Mouse (Mus musculus) mouse embryonic stem cell (cell line): ENCODE measurements around the gene Trim26.

Source experiments
- in situ Hi-C, 2 experiments: fragments of 300-500 bp; cut with MboI; formaldehyde crosslinking; loops; 1 replicate in 1 of 2; 3 replicates in 1 of 2; pipeline ENCODE4 v1.14.3; 2019 to 2020; ENCODE audit warnings: low sequenced_read_pairs in 2 of 2, low pct_unique_long_range_greater_than_20kb in 1 of 2, mixed read lengths in 1 of 2; ENCODE audit not compliant: unreplicated experiment in 1 of 2

Trim26 gene

GRCm38 (mm10) chr17:36891496-36891895 is 54.6 kb downstream of the Trim26 start:
- in situ Hi-C loops: loop anchor here (5.0 kb wide), 1 partner anchor 311 kb away; the partner anchor contains the start of gene Olfr94 (in 2 of the 2)

- in situ Hi-C loops: loop anchor here (5.0 kb wide), 1 partner anchor 310 kb away; the partner anchor contains the start of gene Olfr94 (in 2 of the 2)
These were observed 55.4 kb downstream of the Trim26 start for GRCm38 (mm10) chr17:36892362-36892761.

- in situ Hi-C loops: loop anchor here (5.0 kb wide), 1 partner anchor 309 kb away; the partner anchor contains the start of gene Olfr94 (in 2 of the 2)
These were observed 56.5 kb downstream of the Trim26 start for GRCm38 (mm10) chr17:36893387-36893786.

GRCm38 (mm10) chr17:36896583-36896982 is 59.6 kb downstream of the Trim26 start:
- in situ Hi-C loops: no loop called here

- in situ Hi-C loops: no loop called here
These were observed 60.1 kb downstream of the Trim26 start for GRCm38 (mm10) chr17:36897065-36897464.

- in situ Hi-C loops: no loop called here
These were observed 60.7 kb downstream of the Trim26 start, which contains the start of gene Trim31 for GRCm38 (mm10) chr17:36897552-36898205. TSS of gene Trim31 (plus strand) at chr17:36898118.

GRCm38 (mm10) chr17:36899376-36899775 is 62.4 kb downstream of the Trim26 start:
- in situ Hi-C loops: no loop called here

- in situ Hi-C loops: no loop called here
These were observed 63.1 kb downstream of the Trim26 start for GRCm38 (mm10) chr17:36900001-36900400.

- in situ Hi-C loops: no loop called here
These were observed 63.8 kb downstream of the Trim26 start for GRCm38 (mm10) chr17:36900691-36901090.

- in situ Hi-C loops: no loop called here
These were observed 66.7 kb downstream of the Trim26 start for GRCm38 (mm10) chr17:36903651-36904050.

GRCm38 (mm10) chr17:36908235-36908634 is 71.3 kb downstream of the Trim26 start:
- in situ Hi-C loops: no loop called here
